Mouse (Mus musculus) kidney, embryonic 16.5 days (tissue): ENCODE results near the gene Gm11361. TPM values are rescaled to one million over a fixed set of nuclear protein-coding genes. Genes with fewer than 3 reads are reported as not detected.

Source experiments
- ATAC-seq: fragments of 200-750 bp; cut with Nextera tagmentation; 2 replicates; pipeline ENCODE4 v1.8.0; 2017; ENCODE audit warnings: moderate TSS enrichment; ENCODE audit not compliant: low FRiP score, low TSS enrichment
- H3K27ac ChIP-seq: fragments of 300-500 bp; sonication (generic); 2 replicates; pipeline ENCODE4 v1.5.1; 2014; ENCODE audit warnings: low read length
- H3K27me3 ChIP-seq: fragments of 300-500 bp; sonication (generic); 2 replicates; pipeline ENCODE4 v1.6.1; 2014; ENCODE audit warnings: low read length, control low read depth, mixed read lengths; ENCODE audit not compliant: insufficient read depth
- H3K36me3 ChIP-seq: fragments of 300-500 bp; sonication (generic); 2 replicates; pipeline ENCODE4 v1.6.1; 2014; ENCODE audit warnings: low read length, control low read depth, mixed read lengths; ENCODE audit not compliant: insufficient read depth
- H3K4me1 ChIP-seq: fragments of 300-500 bp; sonication (generic); 2 replicates; pipeline ENCODE4 v1.6.1; 2014; ENCODE audit warnings: low read length, control low read depth, mixed read lengths; ENCODE audit not compliant: insufficient read depth
- H3K4me2 ChIP-seq: fragments of 300-500 bp; sonication (generic); replicated peaks from 2 replicates; pipeline ENCODE4 v1.6.1; 2014; ENCODE audit warnings: low read depth, low read length
- H3K4me3 ChIP-seq: fragments of 300-500 bp; sonication (generic); 2 replicates; pipeline ENCODE4 v1.5.1; 2014; ENCODE audit warnings: mild to moderate bottlenecking, low read length
- H3K9ac ChIP-seq: fragments of 300-500 bp; sonication (generic); replicated peaks from 2 replicates; pipeline ENCODE4 v1.6.1; 2014; ENCODE audit warnings: low read length
- H3K9me3 ChIP-seq: fragments of 300-500 bp; sonication (generic); 2 replicates; pipeline ENCODE4 v1.6.1; 2016; ENCODE audit warnings: low read length, control low read depth
- WGBS: fragments of 180-500 bp; shearing (Covaris S2); extraction: QIAGEN DNeasy Blood & Tissue Kit; methylation state at CpG from one replicate; pipeline ENCODE4 v1.1.7; 2014; 5-methylcytosine and 5-hydroxymethylcytosine counted together
- polyA plus RNA-seq: library from polyadenylated mRNA; unstranded; fragments of >200 nt; fragmentation: Nextera tagmentation; extraction: Ambion mirVana; gene quantifications from 2 replicates; pipeline ENCODE4 v1.2.1, GENCODE M21; 2015

Gene Gm11361
- polyA plus RNA-seq = 9.2 and 11.7 TPM in 2 replicates

DNA sequence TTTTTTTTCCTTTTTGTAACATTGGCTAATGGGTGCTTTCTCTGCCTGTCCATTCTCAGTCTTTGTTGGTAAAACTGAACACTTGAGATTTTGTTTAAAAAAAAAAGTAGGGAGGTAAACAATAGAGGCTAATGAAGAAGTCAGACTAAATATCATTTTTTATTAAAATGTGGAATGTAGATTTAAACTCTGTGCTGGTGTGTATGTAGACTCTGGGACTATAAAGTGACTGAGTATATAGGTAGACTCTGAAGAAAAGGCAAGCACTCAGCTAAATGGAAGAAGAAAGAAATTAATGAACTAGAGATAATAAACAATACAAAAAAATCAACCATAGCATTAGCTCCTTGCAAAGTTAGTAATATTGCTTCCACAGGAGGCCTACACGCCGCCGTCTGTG lies at the start of gene Gm11361:
TSS of gene Gm11361 (plus strand) at position 301 of the 400 bp plus-strand sequence.
- ATAC-seq = no peak
- Histone ChIP-seq H3K9me3 (no peaks in the 10 kb centered on the region), H3K9ac (no peak within 1 kb of the TSS), H3K27me3 (no peaks in the 10 kb centered on the region), H3K4me1 (no peaks in the 10 kb centered on the region), H3K36me3 (no peaks in the 10 kb centered on the region), H3K4me3 (no peak within 1 kb of the TSS), H3K4me2 (no peak within 1 kb of the TSS), H3K27ac (no peak within 1 kb of the TSS)
- WGBS = 94% methylated on average over 3 of the region's 3 CpGs

DNA sequence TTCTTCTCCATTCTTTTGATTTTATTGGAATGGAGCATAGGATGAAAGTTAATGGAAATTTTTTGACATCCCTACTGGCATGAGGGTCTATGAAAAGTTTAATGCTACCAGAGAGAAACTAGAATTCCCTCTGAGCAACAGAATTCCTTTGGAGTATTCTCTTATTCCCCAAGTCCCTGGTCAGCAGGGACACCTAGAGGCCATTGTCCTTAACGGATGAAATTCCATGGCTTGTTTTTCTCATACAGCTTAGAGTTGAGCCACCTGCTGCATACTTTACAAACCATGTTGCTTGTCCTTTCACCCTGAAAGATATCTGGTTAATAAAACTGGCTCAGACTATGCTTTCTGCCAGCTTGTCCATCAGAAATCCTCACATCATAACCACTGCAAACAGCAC lies 7.1 kb downstream of the Gm11361 start:
- Histone ChIP-seq H3K36me3 (no peaks in the 10 kb centered on the region), H3K27ac (no peak overlapping the region), H3K4me1 (no peaks in the 10 kb centered on the region), H3K27me3 (no peaks in the 10 kb centered on the region), H3K4me2 (no peak overlapping the region), H3K9me3 (no peaks in the 10 kb centered on the region), H3K9ac (no peak overlapping the region), H3K4me3 (no peak overlapping the region)
- no peak for ATAC-seq
- 13% methylated on average over 1 of the region's 1 CpGs for WGBS

DNA sequence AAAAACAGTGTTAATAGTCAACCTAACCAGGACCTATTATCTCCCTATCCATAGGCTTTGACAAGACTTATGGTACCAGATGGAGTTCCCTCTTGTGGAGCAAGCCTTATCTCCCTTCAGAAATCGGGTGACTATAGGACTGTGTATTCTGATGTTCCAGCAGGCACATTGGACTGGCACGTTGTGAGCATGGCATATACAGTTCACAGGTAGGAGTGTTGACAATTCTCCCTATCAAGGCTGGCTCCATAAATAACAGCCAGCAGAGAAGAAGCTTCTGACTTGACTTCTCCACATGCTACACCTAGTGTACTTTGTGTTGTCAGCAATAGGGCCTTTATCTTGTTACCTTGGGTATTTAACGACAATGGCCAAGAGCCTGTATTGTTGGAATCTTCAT lies 30.0 kb downstream of the Gm11361 start:
- 96% methylated on average over 3 of the region's 3 CpGs for WGBS
- Histone ChIP-seq H3K4me3 (no peak overlapping the region), H3K9ac (no peak overlapping the region), H3K4me1 (no peaks in the 10 kb centered on the region), H3K36me3 (no peaks in the 10 kb centered on the region), H3K27me3 (no peaks in the 10 kb centered on the region), H3K4me2 (no peak overlapping the region), H3K9me3 (no peaks in the 10 kb centered on the region), H3K27ac (no peak overlapping the region)
- ATAC-seq = no peak

DNA sequence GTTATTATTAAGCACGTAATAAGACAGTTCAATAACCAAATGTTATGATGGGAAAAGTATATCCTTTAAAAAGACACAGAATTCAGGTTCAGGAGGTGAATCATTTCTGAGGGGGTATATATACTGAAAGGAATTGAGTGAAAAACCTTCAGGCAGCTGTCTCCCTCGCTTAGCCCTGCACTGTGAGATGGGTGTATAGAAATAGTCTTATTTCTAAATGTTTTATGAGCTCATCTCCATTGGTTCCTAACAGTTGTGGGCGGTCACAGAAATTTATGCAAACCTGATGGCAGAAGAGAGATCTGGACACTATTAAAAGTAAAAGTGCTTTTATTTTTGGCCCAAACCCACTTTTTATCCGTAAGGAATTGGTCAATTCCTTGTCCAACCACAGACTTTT lies 36.9 kb downstream of the Gm11361 start:
- no peak overlapping the region for H3K4me3 ChIP-seq
- WGBS = 80% methylated on average over 4 of the region's 4 CpGs
- no peak overlapping the region for H3K9ac ChIP-seq
- no peaks in the 10 kb centered on the region for H3K36me3 ChIP-seq
- H3K4me1 ChIP-seq = 0 out of 2 replicates have a peak, but pooled peaks cover 8% of the 10 kb centered on the region
- H3K9me3 ChIP-seq = no peaks in the 10 kb centered on the region
- H3K4me2 ChIP-seq = no peak overlapping the region
- ATAC-seq = no peak
- H3K27ac ChIP-seq = no peak overlapping the region
- no peaks in the 10 kb centered on the region for H3K27me3 ChIP-seq

DNA sequence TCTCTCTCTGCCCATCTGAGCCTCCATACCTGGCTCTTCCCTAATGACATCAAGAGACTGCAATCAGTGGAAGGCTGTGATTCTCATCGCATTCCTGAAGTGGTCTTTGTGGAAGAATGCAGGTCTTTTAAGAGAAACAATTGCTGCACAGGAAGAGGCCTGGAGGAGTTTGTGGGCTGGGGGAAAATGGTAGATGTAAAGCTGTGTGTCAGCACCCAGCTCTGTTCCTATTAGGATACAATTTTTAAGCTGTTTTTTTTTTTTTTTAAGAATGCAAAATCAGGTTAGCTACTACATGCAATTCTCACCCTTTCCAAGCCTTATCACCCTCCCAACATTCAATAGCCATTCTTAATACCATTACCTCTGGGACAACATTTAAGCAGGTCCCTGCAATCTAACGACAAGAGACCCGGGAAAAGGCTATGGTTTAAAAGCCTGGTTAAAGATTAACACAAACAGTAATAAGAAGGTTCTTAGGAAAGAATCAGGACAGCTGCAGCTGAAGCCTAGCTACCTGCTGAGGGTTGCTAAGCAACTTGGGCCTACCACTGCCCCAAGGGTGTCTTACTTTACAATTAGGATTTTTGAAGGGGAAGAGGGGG lies 37.5 kb downstream of the Gm11361 start:
- Histone ChIP-seq H3K4me3 (no peak overlapping the region), H3K4me1 (0 out of 2 replicates have a peak, but pooled peaks cover 8% of the 10 kb centered on the region), H3K27me3 (no peaks in the 10 kb centered on the region), H3K4me2 (no peak overlapping the region), H3K36me3 (no peaks in the 10 kb centered on the region), H3K27ac (peak overlapping the region; percentile 45; the same call in 1 of the 2 replicates), H3K9ac (no peak overlapping the region), H3K9me3 (no peaks in the 10 kb centered on the region)
- ATAC-seq = peak; percentile 90
- WGBS = 12% methylated on average over 3 of the region's 3 CpGs

DNA sequence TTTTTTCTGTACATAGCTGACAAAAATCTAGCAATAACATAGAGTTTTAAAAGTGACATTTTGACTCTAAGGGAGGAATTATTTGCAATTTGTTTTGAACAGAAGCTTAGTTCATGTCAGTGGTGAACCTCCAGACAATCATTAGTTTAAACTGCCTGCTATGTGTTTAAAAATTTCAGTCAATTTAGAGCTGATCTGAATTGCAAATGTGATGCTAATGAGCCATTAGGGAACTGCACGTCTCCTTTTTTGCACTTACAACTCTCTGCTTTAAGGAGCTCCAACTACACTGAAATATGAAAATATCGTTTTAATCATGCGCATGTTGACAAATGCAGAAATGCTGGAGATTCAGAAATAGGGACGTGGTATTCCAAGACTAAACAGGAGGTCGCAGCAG lies 38.2 kb downstream of the Gm11361 start:
- Histone ChIP-seq H3K9ac (no peak overlapping the region), H3K4me2 (no peak overlapping the region), H3K36me3 (no peaks in the 10 kb centered on the region), H3K9me3 (no peaks in the 10 kb centered on the region), H3K27me3 (no peaks in the 10 kb centered on the region), H3K4me3 (no peak overlapping the region), H3K4me1 (0 out of 2 replicates have a peak, but pooled peaks cover 8% of the 10 kb centered on the region), H3K27ac (no peak overlapping the region)
- WGBS = 67% methylated on average over 5 of the region's 5 CpGs
- no peak for ATAC-seq

DNA sequence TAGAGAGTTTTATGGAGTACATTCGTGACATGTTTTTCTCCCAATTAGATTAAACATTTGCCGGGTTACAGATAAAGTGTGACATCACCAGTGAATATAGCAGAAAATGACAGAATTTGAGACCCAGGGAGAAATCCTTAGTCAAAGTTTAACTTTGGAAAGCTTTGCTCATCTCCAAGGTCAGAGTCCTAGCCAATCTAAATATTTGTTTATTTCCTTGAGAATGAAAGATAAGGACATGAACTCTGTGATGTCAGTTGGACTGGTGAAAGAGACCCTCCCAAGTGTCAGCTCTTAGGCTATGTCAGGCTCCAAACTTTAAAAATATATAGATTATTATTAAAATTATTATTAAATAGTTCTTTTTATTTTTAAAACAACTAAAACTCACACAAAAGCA lies 39.8 kb downstream of the Gm11361 start:
- H3K9me3 ChIP-seq = no peaks in the 10 kb centered on the region
- no peak overlapping the region for H3K4me3 ChIP-seq
- no peaks in the 10 kb centered on the region for H3K36me3 ChIP-seq
- no peak for ATAC-seq
- 73% methylated on average over 2 of the region's 2 CpGs for WGBS
- H3K27ac ChIP-seq = no peak overlapping the region
- no peak overlapping the region for H3K4me2 ChIP-seq
- H3K4me1 ChIP-seq = 0 out of 2 replicates have a peak, but pooled peaks cover 8% of the 10 kb centered on the region
- H3K9ac ChIP-seq = no peak overlapping the region
- H3K27me3 ChIP-seq = no peaks in the 10 kb centered on the region

DNA sequence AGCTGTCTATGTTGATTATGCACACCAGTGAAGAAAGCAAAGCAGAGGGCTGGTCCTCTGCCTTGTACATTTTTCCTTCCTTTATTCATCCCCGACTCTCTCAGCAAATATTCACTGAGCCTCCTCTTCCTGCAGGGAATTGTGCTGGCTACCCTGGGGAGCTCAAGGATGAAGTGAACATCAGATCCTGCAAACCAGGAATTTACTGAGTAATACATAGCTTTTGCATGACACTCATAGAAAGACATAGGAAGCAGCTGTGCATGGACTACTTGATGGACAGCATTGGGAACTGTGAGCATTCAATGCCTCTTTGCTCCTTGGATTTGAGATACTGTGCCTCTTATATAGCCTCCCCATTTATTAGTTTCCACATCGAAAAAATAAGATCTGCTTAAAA lies 40.2 kb downstream of the Gm11361 start:
- Histone ChIP-seq H3K27ac (no peak overlapping the region), H3K4me2 (no peak overlapping the region), H3K36me3 (no peaks in the 10 kb centered on the region), H3K27me3 (no peaks in the 10 kb centered on the region), H3K9ac (no peak overlapping the region), H3K9me3 (no peaks in the 10 kb centered on the region), H3K4me1 (0 out of 2 replicates have a peak, but pooled peaks cover 8% of the 10 kb centered on the region), H3K4me3 (no peak overlapping the region)
- no peak for ATAC-seq
- 74% methylated on average over 2 of the region's 2 CpGs for WGBS

Other genes with a start within 250 kb of the Gm11361 start
- not detected in 2 replicates for gene Prl4a1, start 241.3 kb upstream of the Gm11361 start, polyA plus RNA-seq
- gene Prl5a1, start 115.0 kb upstream of the Gm11361 start, polyA plus RNA-seq = not detected in 2 replicates